Mouse (Mus musculus) liver, embryonic 14.5 days (tissue): ENCODE results near the gene Gm10358.

Experiments used
- CTCF ChIP-seq: IDR thresholded peaks from 2 replicates; pipeline ENCODE4 v1.5.1; 2016; ENCODE audit warnings: antibody characterized with exemption, low read depth, control low read depth
- EP300 ChIP-seq: IDR thresholded peaks from 2 replicates; pipeline ENCODE4 v1.6.1; 2016; ENCODE audit warnings: antibody characterized with exemption, low read depth

DNA sequence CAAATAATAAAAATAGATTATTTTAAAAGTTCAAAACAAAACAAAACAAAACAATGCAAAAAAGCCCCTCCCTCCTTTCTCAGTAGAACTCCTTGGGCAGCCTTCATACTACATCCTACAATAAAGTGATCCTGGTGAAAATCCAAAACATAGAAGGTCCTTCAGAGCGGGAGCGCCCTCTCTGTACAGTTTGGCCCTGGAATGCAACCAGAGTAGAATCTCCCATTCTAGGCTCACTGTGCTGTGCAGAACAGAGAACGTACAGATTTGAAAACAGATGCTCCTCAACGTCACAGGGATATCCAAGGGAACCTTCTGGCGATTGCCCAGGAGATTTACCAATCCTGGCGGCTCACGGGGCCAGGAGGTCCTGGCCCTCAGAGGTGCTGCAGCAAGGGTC is 42.0 kb upstream of the Gm10358 start, which contains the start of gene Iqcm:
- TF ChIP-seq CTCF: no peak
- no peak for TF ChIP-seq EP300
